31 mouse cellular contexts compared by ENCODE assay signal in genomic region chr9:72724491-72725221, GRCm38 (mm10).
DNase-seq lines count a peak whose midpoint lies in the region; ATAC-seq and TF ChIP-seq lines count a peak whose summit lies in the region.
"Had no signal": no experiment of that assay in that cellular context is flagged by ENCODE, and none has a peak within 500 bp of the region (broad histone marks: within the 10 kb centered on the region; RNA-seq: fewer than 3 reads in every experiment).

No protein-coding gene starts in this region.

- peaks cover 3% of the 10 kb centered on the region for H3K4me1 ChIP-seq in heart, embryonic 13.5 days
- H3K4me1 ChIP-seq in heart, embryonic 11.5 days (ENCODE audit: control insufficient read depth, insufficient read depth, low read length), result no peaks in the 10 kb centered on the region
- no peaks in the 10 kb centered on the region for H3K4me1 ChIP-seq in stomach, embryonic 15.5 days
- no peaks in the 10 kb centered on the region for H3K4me1 ChIP-seq in stomach, postnatal 0 days (replicated peaks; ENCODE audit: control insufficient read depth, insufficient read depth)
- H3K4me1 ChIP-seq: hindbrain, embryonic 10.5 days; hindbrain, embryonic 15.5 days; limb, embryonic 15.5 days; liver, embryonic 13.5 days; midbrain, embryonic 10.5 days; neural tube, embryonic 13.5 days had no signal

- WGBS in heart, embryonic 13.5 days, result 73% methylated on average over 8 of the region's 8 CpGs
- 76% methylated on average over 8 of the region's 8 CpGs for WGBS in heart, embryonic 11.5 days (ENCODE audit: insufficient replicate concordance)
- WGBS in stomach, embryonic 15.5 days, result 53% methylated on average over 8 of the region's 8 CpGs
- 33% methylated on average over 8 of the region's 8 CpGs for WGBS in stomach, postnatal 0 days

- no peak for DNase-seq in stomach, postnatal 0 days (ENCODE audit: low spot score)
- DNase-seq in hindlimb bud, embryonic 11.5 days (ENCODE audit: extremely low spot score, low read depth, low spot score), result peak; percentile 18
- no peak for DNase-seq in cerebellum, postnatal 25 days
- DNase-seq in adrenal gland, adult 18-20 months (ENCODE audit: low spot score in 2 of 2), result no peak
- DNase-seq: adrenal gland, adult 2 months; adrenal gland, postnatal 36 days; B cell, adult 2 months; cerebellum, adult 2 months; cerebellum, postnatal 14 days; gastrocnemius, postnatal 36 days; heart, adult 2 months; heart, postnatal 14 days; kidney, adult 8-10 months; left cerebral cortex, postnatal 4 days; liver, embryonic 13.5 days; lung, adult 18-20 months; lung, postnatal 4 days; right cerebral cortex, postnatal 14 days; thymus, adult 18-20 months; thymus, postnatal 36 days had no signal

- H3K9ac ChIP-seq in heart, embryonic 13.5 days, result no peak overlapping the region
- no peak overlapping the region for H3K9ac ChIP-seq in heart, embryonic 11.5 days (ENCODE audit: low read depth, low read length)
- H3K9ac ChIP-seq in stomach, embryonic 15.5 days, result 0 out of 2 replicates have a peak overlapping the region, but pooled peaks have one; percentile 1
- no peak overlapping the region for H3K9ac ChIP-seq in stomach, postnatal 0 days (ENCODE audit: low read length)
- H3K9ac ChIP-seq: hindbrain, embryonic 15.5 days; limb, embryonic 15.5 days; liver, embryonic 13.5 days; neural tube, embryonic 13.5 days had no signal

- peaks cover 96% of the 10 kb centered on the region for H3K36me3 ChIP-seq in heart, embryonic 13.5 days
- peaks cover 73% of the 10 kb centered on the region for H3K36me3 ChIP-seq in heart, embryonic 11.5 days (ENCODE audit: control insufficient read depth, insufficient read depth, low read length)
- peaks cover 76% of the 10 kb centered on the region for H3K36me3 ChIP-seq in stomach, embryonic 15.5 days
- H3K36me3 ChIP-seq in stomach, postnatal 0 days (ENCODE audit: control insufficient read depth, insufficient read depth, low read length), result peaks cover 50% of the 10 kb centered on the region

- TF ChIP-seq EP300 in stomach, postnatal 0 days (optimal IDR thresholded peaks at IDR 0.05), result no peak

- H3K27me3 ChIP-seq in heart, embryonic 13.5 days (replicated peaks), result no peaks in the 10 kb centered on the region
- H3K27me3 ChIP-seq in heart, embryonic 11.5 days (ENCODE audit: control insufficient read depth, insufficient read depth, low read length), result no peaks in the 10 kb centered on the region
- H3K27me3 ChIP-seq in stomach, embryonic 15.5 days (replicated peaks), result no peaks in the 10 kb centered on the region
- H3K27me3 ChIP-seq in stomach, postnatal 0 days (ENCODE audit: control insufficient read depth, insufficient read depth, low read length), result no peaks in the 10 kb centered on the region
- H3K27me3 ChIP-seq: hindbrain, embryonic 15.5 days; limb, embryonic 15.5 days; liver, embryonic 13.5 days; neural tube, embryonic 13.5 days had no signal

- H3K4me2 ChIP-seq in heart, embryonic 13.5 days, result no peak overlapping the region
- H3K4me2 ChIP-seq in heart, embryonic 11.5 days, result no peak overlapping the region
- no peak overlapping the region for H3K4me2 ChIP-seq in stomach, embryonic 15.5 days
- no peak overlapping the region for H3K4me2 ChIP-seq in stomach, postnatal 0 days (replicated peaks; ENCODE audit: low read depth)
- H3K4me2 ChIP-seq: hindbrain, embryonic 15.5 days; limb, embryonic 15.5 days; liver, embryonic 13.5 days; neural tube, embryonic 13.5 days had no signal

- ATAC-seq in heart, embryonic 13.5 days (ENCODE audit: extremely low read depth, insufficient number of reproducible peaks, low FRiP score, low TSS enrichment), result no peak
- no peak for ATAC-seq in heart, embryonic 11.5 days (replicated peaks; ENCODE audit: insufficient number of reproducible peaks, low FRiP score, low TSS enrichment)
- ATAC-seq in stomach, embryonic 15.5 days (ENCODE audit: insufficient read depth, low FRiP score, low read depth), result no peak
- ATAC-seq in stomach, postnatal 0 days (ENCODE audit: low FRiP score, low TSS enrichment), result no peak
- ATAC-seq: forebrain, embryonic 16.5 days; lung, postnatal 0 days; midbrain, embryonic 16.5 days had no signal

- no peak for TF ChIP-seq CTCF in stomach, postnatal 0 days (IDR thresholded peaks at IDR 0.05; ENCODE audit: low read depth)

- H3K9me3 ChIP-seq in heart, embryonic 13.5 days, result no peaks in the 10 kb centered on the region
- H3K9me3 ChIP-seq in heart, embryonic 11.5 days (replicated peaks; ENCODE audit: control insufficient read depth, low read length), result no peaks in the 10 kb centered on the region
- H3K9me3 ChIP-seq in stomach, embryonic 15.5 days, result no peaks in the 10 kb centered on the region
- no peaks in the 10 kb centered on the region for H3K9me3 ChIP-seq in stomach, postnatal 0 days (ENCODE audit: control insufficient read depth, low read length)
- H3K9me3 ChIP-seq: hindbrain, embryonic 10.5 days; hindbrain, embryonic 15.5 days; limb, embryonic 15.5 days; liver, embryonic 13.5 days; midbrain, embryonic 10.5 days; neural tube, embryonic 13.5 days had no signal

- no peak overlapping the region for H3K4me3 ChIP-seq in heart, embryonic 13.5 days
- H3K4me3 ChIP-seq in heart, embryonic 11.5 days (ENCODE audit: low read depth, low read length), result no peak overlapping the region
- H3K4me3 ChIP-seq in stomach, embryonic 15.5 days (replicated peaks), result no peak overlapping the region
- no peak overlapping the region for H3K4me3 ChIP-seq in stomach, postnatal 0 days (ENCODE audit: low read depth, low read length)
- H3K4me3 ChIP-seq: heart, adult 2 months; hindbrain, embryonic 10.5 days; hindbrain, embryonic 15.5 days; limb, embryonic 15.5 days; liver, embryonic 13.5 days; midbrain, embryonic 10.5 days; neural tube, embryonic 13.5 days had no signal

- H3K27ac ChIP-seq in heart, embryonic 13.5 days (replicated peaks), result 0 out of 2 replicates have a peak overlapping the region, but pooled peaks have one; percentile 15
- no peak overlapping the region for H3K27ac ChIP-seq in heart, embryonic 11.5 days (ENCODE audit: low read depth, low read length)
- H3K27ac ChIP-seq in stomach, embryonic 15.5 days, result no peak overlapping the region; the same call in 1 of the 2 replicates
- no peak overlapping the region for H3K27ac ChIP-seq in stomach, postnatal 0 days (replicated peaks)
- H3K27ac ChIP-seq: heart, adult 2 months; hindbrain, embryonic 10.5 days; hindbrain, embryonic 15.5 days; limb, embryonic 15.5 days; liver, embryonic 13.5 days; midbrain, embryonic 10.5 days; neural tube, embryonic 13.5 days had no signal
